ENCODE assay signal across 8 mouse cellular contexts in the genomic region with DNA sequence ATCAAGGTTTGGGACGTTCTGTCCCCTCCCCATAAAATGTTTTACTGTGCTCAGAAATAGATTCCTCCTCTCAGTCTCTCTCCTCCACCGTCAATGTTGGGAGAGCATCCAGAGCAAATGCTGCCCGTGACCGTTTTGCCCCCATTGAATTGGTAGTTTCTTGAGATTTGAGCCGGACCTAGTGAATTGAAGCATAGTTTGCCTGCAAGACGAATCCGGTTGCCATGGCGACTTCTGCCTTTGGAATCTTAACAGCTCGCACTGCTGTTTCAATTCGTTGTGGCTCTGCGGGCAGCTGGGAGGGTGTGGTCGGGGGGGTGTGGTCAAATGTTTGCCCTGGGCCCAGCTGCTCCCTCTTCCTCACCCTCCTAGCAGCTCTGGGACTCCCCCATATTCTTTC. TPM values are rescaled to one million over a fixed set of nuclear protein-coding genes. Genes with fewer than 3 reads are reported as not detected.
A peak's percentile ranks its signal among the peaks of the same experiment; 100 is the strongest.
DNase-seq lines count a peak whose midpoint lies in the region; ATAC-seq and TF ChIP-seq lines count a peak whose summit lies in the region.

No protein-coding gene starts in this region.

- no peaks in the 10 kb centered on the region for H3K9me3 ChIP-seq in heart, embryonic 12.5 days (replicated peaks)
- no peaks in the 10 kb centered on the region for H3K9me3 ChIP-seq in kidney, embryonic 16.5 days (ENCODE audit: low read length)
- H3K9me3 ChIP-seq in liver, embryonic 12.5 days (replicated peaks): no peaks in the 10 kb centered on the region
- H3K9me3 ChIP-seq in stomach, embryonic 16.5 days (replicated peaks; ENCODE audit: control insufficient read depth, low read length): no peaks in the 10 kb centered on the region

- TF ChIP-seq POLR2A in bone marrow macrophage, adult 2 months (IDR thresholded peaks at IDR 0.05; ENCODE audit: borderline replicate concordance, low read depth, low read length): no peak

- H3K27me3 ChIP-seq in C2C12 (ENCODE audit: control insufficient read depth, insufficient read depth, insufficient read length): peaks cover 11% of the 10 kb centered on the region
- no peaks in the 10 kb centered on the region for H3K27me3 ChIP-seq in heart, embryonic 12.5 days (replicated peaks)
- H3K27me3 ChIP-seq in kidney, embryonic 16.5 days (ENCODE audit: insufficient read depth, low read length): no peaks in the 10 kb centered on the region
- 0 out of 2 replicates have a peak, but pooled peaks cover 3% of the 10 kb centered on the region for H3K27me3 ChIP-seq in liver, embryonic 12.5 days (replicated peaks)
- H3K27me3 ChIP-seq in stomach, embryonic 16.5 days (ENCODE audit: control insufficient read depth, insufficient read depth, low read length): no peaks in the 10 kb centered on the region

- peak; percentile 76 for ATAC-seq in erythroid progenitor cell, adult 5-6 weeks (replicated peaks; ENCODE audit: low FRiP score, poor library complexity, severe bottlenecking)
- 0 out of 2 replicates have a peak, but pooled peaks have one; percentile 23 for ATAC-seq in heart, embryonic 12.5 days (ENCODE audit: insufficient number of reproducible peaks, low FRiP score)
- ATAC-seq in kidney, embryonic 16.5 days (ENCODE audit: low FRiP score, low TSS enrichment): no peak
- peak; percentile 38 for ATAC-seq in liver, embryonic 12.5 days
- ATAC-seq in stomach, embryonic 16.5 days (ENCODE audit: insufficient read depth, low FRiP score): no peak

- H3K36me3 ChIP-seq in C2C12 (ENCODE audit: control insufficient read depth, insufficient read depth): no peaks in the 10 kb centered on the region
- H3K36me3 ChIP-seq in heart, embryonic 12.5 days: no peaks in the 10 kb centered on the region
- H3K36me3 ChIP-seq in kidney, embryonic 16.5 days (ENCODE audit: insufficient read depth, low read length): no peaks in the 10 kb centered on the region
- no peaks in the 10 kb centered on the region for H3K36me3 ChIP-seq in liver, embryonic 12.5 days
- no peaks in the 10 kb centered on the region for H3K36me3 ChIP-seq in stomach, embryonic 16.5 days (ENCODE audit: control insufficient read depth, insufficient read depth, low read length)

- H3ac ChIP-seq in C2C12 (ENCODE audit: control insufficient read depth, insufficient read length, low read depth): peak overlapping the region; percentile 91

- TF ChIP-seq CTCF in C2C12 (IDR thresholded peaks at IDR 0.05; ENCODE audit: control insufficient read depth, insufficient read depth, insufficient read length): no peak
- TF ChIP-seq CTCF in bone marrow macrophage, adult 2 months (IDR thresholded peaks at IDR 0.05; ENCODE audit: low read depth, low read length): no peak

- peak overlapping the region; percentile 76 for H3K4me2 ChIP-seq in heart, embryonic 12.5 days
- H3K4me2 ChIP-seq in kidney, embryonic 16.5 days (replicated peaks; ENCODE audit: low read depth, low read length): peak overlapping the region; percentile 96
- H3K4me2 ChIP-seq in liver, embryonic 12.5 days: peak overlapping the region; percentile 89
- H3K4me2 ChIP-seq in stomach, embryonic 16.5 days (ENCODE audit: low read depth, low read length): peak overlapping the region; percentile 86

- DNase-seq in naive thymus-derived CD4-positive, alpha-beta T cell, adult 2 months (ENCODE audit: low read depth): peak; percentile 62

- no peak overlapping the region for H3K27ac ChIP-seq in bone marrow macrophage, adult 2 months (ENCODE audit: insufficient read depth, low read depth, low read length)
- H3K27ac ChIP-seq in heart, embryonic 12.5 days (ENCODE audit: poor library complexity, severe bottlenecking): peak overlapping the region; percentile 97; the same call in 1 of the 2 replicates
- 0 out of 2 replicates have a peak overlapping the region, but pooled peaks have one; percentile 95 for H3K27ac ChIP-seq in kidney, embryonic 16.5 days (ENCODE audit: low read length)
- H3K27ac ChIP-seq in liver, embryonic 12.5 days: peak overlapping the region; percentile 96
- H3K27ac ChIP-seq in stomach, embryonic 16.5 days (ENCODE audit: low read length): peak overlapping the region; percentile 95; the same call in 1 of the 2 replicates

- H3K9ac ChIP-seq in heart, embryonic 12.5 days: peak overlapping the region; percentile 94
- peak overlapping the region; percentile 80 for H3K9ac ChIP-seq in kidney, embryonic 16.5 days (replicated peaks; ENCODE audit: low read length)
- H3K9ac ChIP-seq in liver, embryonic 12.5 days: peak overlapping the region; percentile 96
- peak overlapping the region; percentile 91 for H3K9ac ChIP-seq in stomach, embryonic 16.5 days (ENCODE audit: low read length)

- H3K79me3 ChIP-seq in C2C12 (ENCODE audit: low read depth): peaks cover 49% of the 10 kb centered on the region

- peaks cover 63% of the 10 kb centered on the region for H3K79me2 ChIP-seq in C2C12 (ENCODE audit: control insufficient read depth, insufficient read depth)

- H3K4me3 ChIP-seq in C2C12 (ENCODE audit: insufficient read depth, poor library complexity, severe bottlenecking): peak overlapping the region; percentile 69
- peak overlapping the region; percentile 97 for H3K4me3 ChIP-seq in bone marrow macrophage, adult 2 months (ENCODE audit: insufficient read depth, low read length)
- peak overlapping the region; percentile 97 for H3K4me3 ChIP-seq in heart, embryonic 12.5 days
- H3K4me3 ChIP-seq in kidney, embryonic 16.5 days (ENCODE audit: low read length): peak overlapping the region; percentile 65
- peak overlapping the region; percentile 92 for H3K4me3 ChIP-seq in liver, embryonic 12.5 days
- peak overlapping the region; percentile 81 for H3K4me3 ChIP-seq in stomach, embryonic 16.5 days (replicated peaks; ENCODE audit: low read length)

- H3K4me1 ChIP-seq in bone marrow macrophage, adult 2 months (ENCODE audit: control insufficient read depth, insufficient read depth, low read length): peaks cover 19% of the 10 kb centered on the region
- H3K4me1 ChIP-seq in heart, embryonic 12.5 days (replicated peaks): peaks cover 40% of the 10 kb centered on the region
- peaks cover 12% of the 10 kb centered on the region for H3K4me1 ChIP-seq in kidney, embryonic 16.5 days (ENCODE audit: insufficient read depth, low read length)
- peaks cover 64% of the 10 kb centered on the region for H3K4me1 ChIP-seq in liver, embryonic 12.5 days
- H3K4me1 ChIP-seq in stomach, embryonic 16.5 days (ENCODE audit: control insufficient read depth, insufficient read depth, low read length): peaks cover 34% of the 10 kb centered on the region

- WGBS in heart, embryonic 12.5 days: under 1% methylated on average over 12 of the region's 12 CpGs
- WGBS in kidney, embryonic 16.5 days: under 1% methylated on average over 12 of the region's 12 CpGs
- WGBS in liver, embryonic 12.5 days (ENCODE audit: insufficient replicate concordance): under 1% methylated on average over 12 of the region's 12 CpGs
- WGBS in stomach, embryonic 16.5 days: 0% methylated on average over 12 of the region's 12 CpGs

TF ChIP-seq in C2C12, 6 proteins besides CTCF, POLR2A, EP300 and RAD21:
- TF ChIP-seq USF1 (IDR thresholded peaks at IDR 0.05; ENCODE audit: low read depth) (no peak), CEBPB (IDR thresholded peaks at IDR 0.05; ENCODE audit: low read depth) (no peak), MAX (IDR thresholded peaks at IDR 0.05) (no peak), MYOG (IDR thresholded peaks at IDR 0.05; ENCODE audit: control insufficient read depth, extremely low read depth, insufficient read length) (no peak), FOSL1 (IDR thresholded peaks at IDR 0.05; ENCODE audit: insufficient read depth, low read length, poor library complexity, severe bottlenecking) (no peak), MYOD1 (IDR thresholded peaks at IDR 0.05; ENCODE audit: control insufficient read depth, insufficient read length, low read depth) (no peak)

RNA-seq across cellular contexts. Expression of gene Daam1, which starts 1.3 kb away (rescaled TPM):
- 3.2 TPM for polyA plus RNA-seq in C2C12 (2012; fragmentation: generic; extraction: Trizol)
- 14.3 and 15.1 TPM in 2 replicates for polyA plus RNA-seq in bone marrow macrophage, adult 2 months (2012; ENCODE audit: insufficient read depth, insufficient read length, missing spikeins)
- 63.8 and 75.5 TPM in 2 replicates for total RNA-seq in erythroid progenitor cell, adult 5-6 weeks (2015; ENCODE audit: low replicate concordance)
- 78.1 and 90.7 TPM in 2 replicates for total RNA-seq in erythroid progenitor cell, adult 5-6 weeks (2017; ENCODE audit: low replicate concordance)
- polyA plus RNA-seq in heart, embryonic 12.5 days (2016; fragmentation: Nextera tagmentation; extraction: Ambion mirVana): 23.1 and 23.3 TPM in 2 replicates
- 8.6 and 10.0 TPM in 2 replicates for polyA plus RNA-seq in kidney, embryonic 16.5 days (2015; fragmentation: Nextera tagmentation; extraction: Ambion mirVana)
- polyA plus RNA-seq in liver, embryonic 12.5 days (2016; fragmentation: Nextera tagmentation; extraction: Ambion mirVana): 10.7 and 11.2 TPM in 2 replicates
- 12.2 and 13.2 TPM in 2 replicates for polyA plus RNA-seq in stomach, embryonic 16.5 days (2015; fragmentation: Nextera tagmentation; extraction: Ambion mirVana)

Comparison
In these comparisons a context has a peak if more than half of its experiments do, and no peak if none do; other contexts are left out.
1. ATAC-seq: peak in erythroid progenitor cell, adult 5-6 weeks (single experiment), heart, embryonic 12.5 days (single experiment) and liver, embryonic 12.5 days (single experiment); none in kidney, embryonic 16.5 days (single experiment) and stomach, embryonic 16.5 days (single experiment).
2. Peak in every context shown above with its lines, with median percentiles within 50 percentile points of each other: H3K4me3 ChIP-seq, H3K4me2 ChIP-seq and H3K9ac ChIP-seq.